In the genomic region with DNA sequence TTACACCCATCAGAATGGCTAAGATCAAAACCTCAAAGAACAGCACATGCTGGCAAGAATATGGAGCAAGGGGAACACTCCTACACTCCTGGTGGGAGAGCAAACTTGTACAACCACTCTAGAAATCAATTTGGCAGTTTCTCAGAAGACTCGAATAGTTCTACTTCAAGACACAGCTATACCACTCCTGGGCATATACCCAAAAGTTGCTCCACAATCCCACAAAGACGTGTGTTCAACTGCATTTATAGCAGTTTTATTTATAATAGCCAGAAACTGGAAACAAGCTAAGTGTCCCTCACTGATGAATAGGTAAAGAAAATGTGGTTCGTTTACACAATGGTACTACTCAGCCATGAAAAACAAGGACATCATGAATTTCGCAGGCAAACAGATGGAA, we compare ENCODE assay signal across 27 mouse cellular contexts.
DNase-seq lines count a peak whose midpoint lies in the region; ATAC-seq and TF ChIP-seq lines count a peak whose summit lies in the region.
"Had no signal": no experiment of that assay in that cellular context is flagged by ENCODE, and none has a peak within 500 bp of the region (broad histone marks: within the 10 kb centered on the region; RNA-seq: fewer than 3 reads in every experiment).

No protein-coding gene starts in this region.

- no peaks in the 10 kb centered on the region for H3K9me3 ChIP-seq in lung, postnatal 0 days (ENCODE audit: low read length)
- H3K9me3 ChIP-seq: embryonic facial prominence, embryonic 13.5 days; forebrain, embryonic 15.5 days; limb, embryonic 10.5 days; limb, embryonic 15.5 days; liver, embryonic 13.5 days; midbrain, embryonic 15.5 days had no signal

- H3K9ac ChIP-seq in lung, postnatal 0 days (replicated peaks; ENCODE audit: low read depth) = no peak overlapping the region
- H3K9ac ChIP-seq: embryonic facial prominence, embryonic 13.5 days; forebrain, embryonic 15.5 days; heart, embryonic 13.5 days; hindbrain, embryonic 14.5 days; limb, embryonic 15.5 days; liver, embryonic 13.5 days; midbrain, embryonic 15.5 days had no signal

- H3K27me3 ChIP-seq in lung, postnatal 0 days (replicated peaks; ENCODE audit: insufficient read depth, low read length) = no peaks in the 10 kb centered on the region
- H3K27me3 ChIP-seq: embryonic facial prominence, embryonic 13.5 days; forebrain, embryonic 15.5 days; heart, embryonic 13.5 days; limb, embryonic 15.5 days; liver, embryonic 13.5 days; midbrain, embryonic 15.5 days had no signal

- no peak overlapping the region for H3K4me3 ChIP-seq in lung, postnatal 0 days (ENCODE audit: low read depth, low read length)
- H3K4me3 ChIP-seq: embryonic facial prominence, embryonic 13.5 days; forebrain, embryonic 10.5 days; forebrain, embryonic 15.5 days; gastrocnemius, adult 2 months; heart, embryonic 13.5 days; limb, embryonic 10.5 days; limb, embryonic 15.5 days; liver, embryonic 13.5 days; midbrain, embryonic 15.5 days had no signal

- H3K4me2 ChIP-seq in lung, postnatal 0 days (replicated peaks; ENCODE audit: low read depth, low read length) = no peak overlapping the region
- H3K4me2 ChIP-seq: embryonic facial prominence, embryonic 13.5 days; forebrain, embryonic 15.5 days; heart, embryonic 13.5 days; hindbrain, embryonic 14.5 days; limb, embryonic 15.5 days; liver, embryonic 13.5 days; midbrain, embryonic 15.5 days had no signal

- H3K27ac ChIP-seq in lung, postnatal 0 days (ENCODE audit: low read length) = no peak overlapping the region
- H3K27ac ChIP-seq: embryonic facial prominence, embryonic 13.5 days; forebrain, embryonic 10.5 days; forebrain, embryonic 15.5 days; gastrocnemius, adult 2 months; heart, embryonic 13.5 days; hindbrain, embryonic 14.5 days; limb, embryonic 10.5 days; limb, embryonic 15.5 days; liver, embryonic 13.5 days; midbrain, embryonic 15.5 days; stomach, postnatal 0 days had no signal

- no peak for ATAC-seq in lung, postnatal 0 days
- ATAC-seq: forebrain, embryonic 15.5 days; midbrain, embryonic 15.5 days had no signal

- 55% methylated on average over 4 of the region's 4 CpGs for WGBS in lung, postnatal 0 days

- no peak for TF ChIP-seq CTCF in lung, postnatal 0 days (IDR thresholded peaks at IDR 0.05)

- intact Hi-C loops in left cerebral cortex, postnatal 36 days (cut with DNase I) = no loop called here

- no peaks in the 10 kb centered on the region for H3K4me1 ChIP-seq in lung, postnatal 0 days (ENCODE audit: insufficient read depth, low read depth, low read length)
- H3K4me1 ChIP-seq: embryonic facial prominence, embryonic 13.5 days; forebrain, embryonic 10.5 days; forebrain, embryonic 15.5 days; heart, embryonic 13.5 days; limb, embryonic 10.5 days; limb, embryonic 15.5 days; liver, embryonic 13.5 days; midbrain, embryonic 15.5 days had no signal

- TF ChIP-seq EP300 in lung, postnatal 0 days (IDR thresholded peaks at IDR 0.05) = no peak

- H3K36me3 ChIP-seq in lung, postnatal 0 days (ENCODE audit: insufficient read depth, low read length) = no peaks in the 10 kb centered on the region
- H3K36me3 ChIP-seq: embryonic facial prominence, embryonic 13.5 days; forebrain, embryonic 10.5 days; forebrain, embryonic 15.5 days; heart, embryonic 13.5 days; limb, embryonic 10.5 days; limb, embryonic 15.5 days; liver, embryonic 13.5 days; midbrain, embryonic 15.5 days had no signal

- peak; percentile 18 to 60 for DNase-seq in frontal cortex, postnatal 36 days (ENCODE audit: low spot score in 2 of 2)
- no peak for DNase-seq in frontal cortex, postnatal 25 days (ENCODE audit: low spot score in 2 of 2)
- DNase-seq in lung, postnatal 0 days (ENCODE audit: low spot score) = peak; percentile 12
- DNase-seq in lung, postnatal 4 days = no peak
- DNase-seq in NIH3T3 (ENCODE audit: low read depth) = peak; percentile 38
- DNase-seq in left cerebral cortex, postnatal 36 days (ENCODE audit: low spot score in 2 of 2) = peak; percentile 17 to 39
- no peak for DNase-seq in cerebellum, postnatal 25 days
- DNase-seq: adrenal gland, postnatal 14 days; cerebellum, adult 11-12 months; cerebellum, adult 9-11 months; gastrocnemius, adult 2 months; heart, postnatal 10 days; kidney, adult 11 months; kidney, postnatal 14 days; liver, embryonic 13.5 days; lung, adult 18-20 months; lung, postnatal 10 days; thymus, postnatal 4 days had no signal

Comparison
In these comparisons a context has a peak if more than half of its experiments do, and no peak if none do; other contexts are left out.
1. DNase-seq: peak in frontal cortex, postnatal 36 days (2 of 2), lung, postnatal 0 days (single experiment), NIH3T3 (single experiment) and left cerebral cortex, postnatal 36 days (2 of 2); none in frontal cortex, postnatal 25 days (0 of 2), lung, postnatal 4 days (0 of 2) and cerebellum, postnatal 25 days (0 of 2).